Mouse (Mus musculus): ENCODE measurements around the gene Akt1. TPM values are rescaled to one million over a fixed set of nuclear protein-coding genes. Genes with fewer than 3 reads are reported as not detected.

Akt1 gene
- polyA plus RNA-seq, 1 experiment from 2014 or later, result 201 TPM

DNA sequence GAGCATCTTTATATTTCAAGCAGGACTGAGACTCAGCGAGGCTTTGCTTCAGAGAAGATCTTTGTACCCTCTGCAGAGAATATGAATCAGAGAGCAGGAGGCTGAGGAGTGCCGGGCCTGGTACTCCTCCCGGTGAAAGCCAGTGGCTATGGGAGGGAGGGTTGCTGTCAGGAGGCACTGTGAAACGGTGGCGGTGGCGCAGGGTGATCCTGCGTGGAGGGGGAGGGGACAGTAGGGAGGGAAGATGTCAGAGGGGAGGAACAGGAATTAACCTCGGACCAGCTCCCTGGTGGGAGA is 32.8 kb upstream of the Akt1 start:
- H3K9me3 ChIP-seq, result no peaks in the 10 kb centered on the region
- WGBS, result 34% methylated on average over 8 of the region's 8 CpGs
- H3K27me3 ChIP-seq (replicated peaks), result peaks cover 14% of the 10 kb centered on the region; the same call in 1 of the 2 replicates
- no peak overlapping the region for H3K9ac ChIP-seq
- H3K27ac ChIP-seq, result no peak overlapping the region
- H3K4me2 ChIP-seq (replicated peaks), result no peak overlapping the region
- no peaks in the 10 kb centered on the region for H3K36me3 ChIP-seq
- peak; percentile 22; the same call in 1 of the 2 replicates for ATAC-seq (ENCODE audit: low FRiP score, low read depth)
- H3K4me3 ChIP-seq, result no peak overlapping the region
- H3K4me1 ChIP-seq, result 0 out of 2 replicates have a peak, but pooled peaks cover 5% of the 10 kb centered on the region

DNA sequence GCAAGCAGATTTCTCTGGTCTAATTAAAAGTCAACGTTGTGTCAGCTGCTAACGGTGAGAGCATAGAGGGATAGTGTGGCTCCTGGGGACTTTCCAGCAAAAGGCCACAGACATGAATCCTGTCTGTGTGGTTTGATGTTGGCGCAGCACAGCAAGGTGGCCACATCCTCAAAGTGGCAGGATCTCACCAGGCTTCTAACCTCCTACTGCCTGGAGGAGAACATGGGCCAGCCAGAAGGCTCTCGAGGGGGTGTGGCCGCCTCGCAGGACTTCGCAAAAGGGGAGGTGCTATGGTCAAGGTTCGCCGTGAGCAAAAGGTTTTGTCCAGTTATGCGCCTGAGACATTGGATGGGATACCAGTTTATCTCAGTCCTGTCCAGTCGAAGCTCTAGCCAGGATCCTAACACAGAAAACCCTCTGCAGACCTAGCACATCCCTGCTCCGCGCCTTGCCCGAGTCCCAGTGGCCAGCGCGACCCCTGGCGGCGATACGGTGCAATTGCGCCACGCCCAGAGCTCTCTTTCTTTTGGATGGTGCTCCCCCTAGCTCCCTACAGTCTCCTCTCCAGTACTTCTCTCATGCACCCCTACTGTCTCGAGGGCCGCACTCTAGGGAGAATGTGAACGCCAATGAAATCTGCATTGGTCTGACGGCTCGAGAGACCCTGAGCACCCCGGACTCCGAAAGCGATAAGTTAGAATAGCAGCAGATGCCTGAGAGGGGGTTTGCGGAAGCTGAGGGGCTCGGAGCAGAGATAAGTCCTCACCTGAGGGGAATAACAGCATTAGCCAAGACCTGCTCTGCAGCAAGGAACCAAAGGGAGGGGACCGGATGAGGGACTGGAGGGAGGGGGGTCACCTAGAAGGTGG is 32.3 kb upstream of the Akt1 start:
- H3K36me3 ChIP-seq, result no peaks in the 10 kb centered on the region
- peaks cover 14% of the 10 kb centered on the region; the same call in 1 of the 2 replicates for H3K27me3 ChIP-seq (replicated peaks)
- WGBS, result 15% methylated on average over 32 of the region's 32 CpGs
- peak; percentile 71 for ATAC-seq (ENCODE audit: low FRiP score, low read depth)
- H3K4me3 ChIP-seq, result no peak overlapping the region
- no peak overlapping the region for H3K9ac ChIP-seq
- H3K9me3 ChIP-seq, result no peaks in the 10 kb centered on the region
- H3K4me1 ChIP-seq, result 0 out of 2 replicates have a peak, but pooled peaks cover 5% of the 10 kb centered on the region
- H3K27ac ChIP-seq, result no peak overlapping the region
- H3K4me2 ChIP-seq (replicated peaks), result peak overlapping the region; percentile 42

DNA sequence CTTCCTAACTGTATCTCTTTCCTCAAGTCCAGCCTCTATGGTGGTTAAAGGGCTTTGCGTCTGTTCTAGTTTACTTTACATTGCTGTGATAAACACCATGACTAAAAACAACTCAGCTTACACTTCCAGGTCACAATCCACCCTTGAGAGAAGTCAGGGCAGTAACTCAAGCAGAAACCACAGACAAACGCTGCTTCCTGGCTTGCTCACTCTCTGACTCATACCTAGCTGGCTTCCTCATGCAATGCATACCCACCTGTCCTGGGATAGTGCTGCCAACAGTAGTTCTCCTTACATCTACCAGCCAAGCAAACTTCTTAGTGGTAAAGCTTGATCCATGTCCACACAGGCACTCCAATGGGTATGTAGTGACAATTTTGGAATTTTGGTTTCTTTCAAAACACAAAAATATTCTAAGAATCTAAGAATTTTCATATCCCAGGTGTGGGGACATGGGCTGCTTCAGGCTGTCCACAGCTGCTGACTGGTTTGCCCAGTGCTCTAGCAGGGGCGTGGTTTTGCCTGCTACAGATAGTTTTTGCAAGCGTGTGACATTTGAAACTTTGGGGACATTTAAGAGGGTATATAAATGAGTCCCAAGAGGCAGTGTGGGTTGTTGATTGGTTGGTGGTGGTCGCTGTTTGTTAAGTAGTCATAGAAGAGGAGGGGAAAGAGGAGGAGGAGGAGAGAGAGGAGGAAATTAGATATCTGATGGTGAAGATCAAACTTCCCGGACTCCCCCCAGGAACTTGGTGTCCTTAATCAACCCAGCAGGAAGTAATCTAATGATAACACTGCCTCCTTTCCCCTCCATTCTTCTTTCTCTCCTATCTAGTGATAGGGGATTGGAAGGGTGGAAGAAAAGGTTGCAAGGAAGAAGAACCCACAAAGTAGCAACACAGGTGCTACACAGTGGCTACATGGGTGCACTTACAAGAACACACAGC is 28.0 kb upstream of the Akt1 start:
- Histone ChIP-seq H3K27me3 (replicated peaks) (peaks cover 14% of the 10 kb centered on the region; the same call in 1 of the 2 replicates), H3K9ac (no peak overlapping the region), H3K4me3 (no peak overlapping the region), H3K36me3 (no peaks in the 10 kb centered on the region), H3K9me3 (no peaks in the 10 kb centered on the region), H3K4me1 (0 out of 2 replicates have a peak, but pooled peaks cover 16% of the 10 kb centered on the region), H3K27ac (no peak overlapping the region), H3K4me2 (replicated peaks) (no peak overlapping the region)
- WGBS, result 77% methylated on average over 6 of the region's 6 CpGs
- ATAC-seq (ENCODE audit: low FRiP score, low read depth), result no peak

DNA sequence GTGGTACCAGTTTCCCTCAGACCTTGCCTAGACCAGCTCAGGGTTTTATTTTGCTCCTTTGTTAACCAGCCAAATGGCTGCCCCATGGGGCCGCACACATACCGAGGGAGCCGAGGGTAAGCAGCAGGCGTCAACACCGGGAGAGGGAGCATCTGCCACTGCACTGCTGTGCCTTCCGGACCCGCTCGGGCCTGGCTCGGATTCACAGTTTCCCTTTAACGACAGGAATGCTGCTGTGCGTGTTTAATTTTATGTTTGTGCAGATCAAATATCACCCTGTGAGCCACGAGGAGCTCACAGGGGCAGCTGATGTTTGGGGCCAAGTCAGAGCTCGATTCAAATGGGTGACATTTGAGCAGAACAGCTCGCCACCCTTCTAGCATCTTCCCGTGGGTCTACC is 25.8 kb upstream of the Akt1 start:
- Histone ChIP-seq H3K36me3 (no peaks in the 10 kb centered on the region), H3K4me1 (0 out of 2 replicates have a peak, but pooled peaks cover 11% of the 10 kb centered on the region), H3K9me3 (no peaks in the 10 kb centered on the region), H3K9ac (0 out of 2 replicates have a peak overlapping the region, but pooled peaks have one; percentile 1), H3K27ac (no peak overlapping the region), H3K27me3 (replicated peaks) (peaks cover 13% of the 10 kb centered on the region; the same call in 1 of the 2 replicates), H3K4me3 (no peak overlapping the region), H3K4me2 (replicated peaks) (peak overlapping the region; percentile 10; the same call in 1 of the 2 replicates)
- WGBS, result 14% methylated on average over 15 of the region's 15 CpGs
- ATAC-seq (ENCODE audit: low FRiP score, low read depth), result 0 out of 2 replicates have a peak, but pooled peaks have one; percentile 36

DNA sequence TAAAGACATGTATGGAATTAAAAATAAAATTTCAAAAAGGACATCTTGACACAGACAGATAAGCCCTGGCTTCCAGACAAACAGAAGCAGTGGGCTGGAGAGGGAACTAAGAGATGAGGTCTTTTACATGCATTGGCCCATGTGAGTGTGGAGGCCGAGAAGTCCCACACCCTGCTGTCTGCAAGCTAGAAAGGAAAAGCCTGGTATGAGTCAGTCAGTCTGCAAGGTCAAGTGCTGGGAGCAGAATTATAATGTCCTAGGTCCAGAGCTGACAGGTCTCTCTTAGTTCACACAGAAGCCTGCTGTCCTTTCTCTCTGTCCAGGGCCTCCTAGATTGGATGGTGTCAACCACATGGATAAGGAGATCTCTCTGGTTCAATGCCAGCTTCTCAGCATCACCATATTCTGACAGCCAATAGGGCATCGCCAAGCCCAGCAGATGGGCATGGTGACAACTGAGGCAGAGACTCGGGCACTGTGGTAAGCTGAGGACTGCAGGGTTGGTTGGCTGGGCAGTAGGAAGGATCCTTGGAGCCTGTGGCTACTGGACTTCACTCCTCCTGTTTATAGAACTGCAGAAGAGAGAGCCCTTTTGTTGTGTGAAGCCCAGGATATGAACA is 22.2 kb upstream of the Akt1 start:
- peaks cover 16% of the 10 kb centered on the region; the same call in 1 of the 2 replicates for H3K27me3 ChIP-seq (replicated peaks)
- no peak overlapping the region for H3K9ac ChIP-seq
- 88% methylated on average over 3 of the region's 3 CpGs for WGBS
- no peak overlapping the region for H3K27ac ChIP-seq
- H3K9me3 ChIP-seq, result no peaks in the 10 kb centered on the region
- no peak for ATAC-seq (ENCODE audit: low FRiP score, low read depth)
- no peak overlapping the region for H3K4me3 ChIP-seq
- peaks cover 28% of the 10 kb centered on the region for H3K4me1 ChIP-seq
- H3K36me3 ChIP-seq, result no peaks in the 10 kb centered on the region
- H3K4me2 ChIP-seq (replicated peaks), result no peak overlapping the region

DNA sequence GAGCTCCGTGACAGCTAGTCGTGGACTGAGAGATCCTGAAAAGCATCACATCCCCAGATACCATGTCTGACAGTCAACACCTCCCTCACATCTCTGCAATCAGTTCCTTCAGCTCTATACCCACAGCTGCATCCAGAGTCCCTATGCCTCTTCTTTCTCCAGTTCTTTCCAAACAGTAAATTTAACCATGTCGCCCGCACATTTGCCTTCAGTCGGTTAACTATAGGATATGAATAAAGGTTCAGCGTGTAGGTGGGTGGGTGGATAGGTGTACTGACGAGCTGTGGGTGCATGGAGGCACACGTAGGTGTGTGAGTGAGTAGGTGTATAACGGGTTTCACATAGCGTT is 19.4 kb upstream of the Akt1 start:
- peak overlapping the region; percentile 80 for H3K9ac ChIP-seq
- 0 out of 2 replicates have a peak, but pooled peaks cover 6% of the 10 kb centered on the region for H3K27me3 ChIP-seq (replicated peaks)
- H3K4me1 ChIP-seq, result peaks cover 18% of the 10 kb centered on the region
- no peak for ATAC-seq (ENCODE audit: low FRiP score, low read depth)
- peak overlapping the region; percentile 90 for H3K4me2 ChIP-seq (replicated peaks)
- H3K4me3 ChIP-seq, result peak overlapping the region; percentile 65; the same call in 1 of the 2 replicates
- no peaks in the 10 kb centered on the region for H3K36me3 ChIP-seq
- H3K27ac ChIP-seq, result peak overlapping the region; percentile 77
- H3K9me3 ChIP-seq, result no peaks in the 10 kb centered on the region
- WGBS, result 84% methylated on average over 10 of the region's 10 CpGs

DNA sequence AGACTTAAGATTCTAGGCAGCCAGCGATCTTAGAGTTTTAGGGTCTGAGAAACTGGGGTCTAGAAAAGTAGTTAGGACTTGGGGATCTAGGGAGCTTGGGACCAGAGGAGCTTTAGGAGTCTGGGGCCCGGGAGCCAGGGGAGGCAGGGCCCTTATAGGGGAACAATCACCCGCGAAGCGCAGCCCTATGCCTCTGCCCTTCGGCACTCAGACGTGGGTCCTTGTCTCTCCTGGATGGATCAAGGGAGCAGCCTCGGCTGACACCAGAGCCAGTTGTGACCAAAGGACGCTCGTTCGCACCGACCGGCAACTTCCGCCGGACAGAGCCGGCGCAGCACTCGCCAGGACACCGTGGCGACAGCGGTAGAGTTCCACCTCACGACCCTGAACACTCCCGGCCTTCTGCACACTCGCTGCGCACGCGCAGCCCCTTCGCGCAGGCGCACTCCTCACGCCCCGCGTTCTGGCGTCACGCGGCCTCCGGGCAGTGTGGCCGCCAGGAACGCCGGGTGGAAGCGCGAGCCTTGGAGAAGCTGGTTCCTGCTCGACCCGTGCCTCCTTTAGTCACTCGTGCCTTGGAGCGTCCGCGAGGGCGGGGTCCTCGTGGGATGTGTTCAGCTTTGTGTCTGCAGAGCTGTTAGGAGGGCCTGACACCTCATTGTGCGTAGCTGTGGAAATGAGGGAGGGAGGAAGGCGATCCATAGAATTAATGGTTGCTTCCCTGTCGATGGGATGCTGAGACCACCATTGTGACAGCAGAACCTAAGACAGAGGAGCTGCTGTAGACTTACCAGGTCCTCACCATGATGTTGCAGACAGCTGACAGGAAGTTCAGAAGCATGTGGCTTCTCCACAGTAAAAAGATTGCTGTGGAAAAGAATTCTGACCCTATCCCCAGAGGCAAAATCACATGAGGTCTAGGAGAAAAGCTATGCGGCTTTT is 18.8 kb upstream of the Akt1 start:
- WGBS, result 3% methylated on average over 54 of the region's 54 CpGs

DNA sequence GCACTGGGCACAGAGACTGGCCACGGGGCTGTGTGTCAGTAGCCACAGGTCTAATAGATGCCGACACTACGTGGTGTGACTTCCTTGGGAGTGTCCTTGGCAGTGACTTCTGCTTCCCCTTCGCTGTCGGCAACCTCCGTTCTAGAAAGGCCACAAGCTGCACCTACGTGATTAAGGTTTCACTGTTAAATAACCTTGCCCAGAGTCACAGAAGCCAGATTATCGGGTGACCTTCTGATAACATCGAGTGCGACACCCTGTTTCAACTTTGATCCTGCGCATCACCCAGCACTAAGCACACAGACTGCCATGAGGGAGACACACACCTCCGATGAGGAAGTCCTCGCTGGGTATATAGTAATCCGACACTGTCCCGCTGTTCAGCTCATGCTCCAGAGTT is 13.8 kb upstream of the Akt1 start:
- H3K27me3 ChIP-seq (replicated peaks), result no peaks in the 10 kb centered on the region
- WGBS, result 78% methylated on average over 15 of the region's 15 CpGs
- no peak overlapping the region for H3K4me2 ChIP-seq (replicated peaks)
- no peak overlapping the region for H3K27ac ChIP-seq
- H3K36me3 ChIP-seq, result no peaks in the 10 kb centered on the region
- ATAC-seq (ENCODE audit: low FRiP score, low read depth), result no peak
- H3K4me3 ChIP-seq, result no peak overlapping the region
- H3K9ac ChIP-seq, result no peak overlapping the region
- H3K9me3 ChIP-seq, result no peaks in the 10 kb centered on the region
- H3K4me1 ChIP-seq, result peaks cover 10% of the 10 kb centered on the region

More for the DNA sequence above, 18.8 kb upstream of the Akt1 start:
- Histone ChIP-seq H3K27ac (peak overlapping the region; percentile 77), H3K9ac (peak overlapping the region; percentile 80), H3K36me3 (no peaks in the 10 kb centered on the region), H3K4me3 (peak overlapping the region; percentile 65), H3K4me2 (replicated peaks) (peak overlapping the region; percentile 90), H3K27me3 (replicated peaks) (0 out of 2 replicates have a peak, but pooled peaks cover 6% of the 10 kb centered on the region), H3K4me1 (peaks cover 18% of the 10 kb centered on the region), H3K9me3 (no peaks in the 10 kb centered on the region)
- ATAC-seq (ENCODE audit: low FRiP score, low read depth), result peak; percentile 94

DNA sequence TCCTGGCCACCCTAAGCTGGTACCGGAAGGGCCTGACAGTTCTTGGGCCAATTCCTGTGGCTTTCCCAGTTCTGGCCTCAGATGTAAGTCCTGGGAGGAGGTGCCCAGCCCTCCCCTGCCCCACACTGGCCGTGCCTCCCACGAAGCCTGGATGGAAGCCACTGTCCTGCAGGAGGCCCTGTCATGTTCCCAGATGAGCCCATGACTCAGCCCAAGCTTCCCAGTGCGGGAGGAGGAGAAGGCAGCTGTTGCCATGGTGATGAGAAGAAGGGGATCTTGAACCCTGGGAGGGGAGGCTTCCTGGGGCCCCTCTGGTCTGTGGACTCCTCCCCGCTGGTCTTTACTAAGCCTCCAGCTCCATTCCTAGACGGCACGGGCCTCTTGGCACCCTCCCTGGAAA is 8.7 kb upstream of the Akt1 start:
- Histone ChIP-seq H3K4me3 (no peak overlapping the region), H3K4me2 (replicated peaks) (no peak overlapping the region), H3K27me3 (replicated peaks) (peaks cover 33% of the 10 kb centered on the region), H3K36me3 (no peaks in the 10 kb centered on the region), H3K9ac (no peak overlapping the region), H3K9me3 (no peaks in the 10 kb centered on the region), H3K4me1 (peaks cover 17% of the 10 kb centered on the region), H3K27ac (no peak overlapping the region)
- WGBS, result 50% methylated on average over 7 of the region's 7 CpGs
- ATAC-seq (ENCODE audit: low FRiP score, low read depth), result no peak

DNA sequence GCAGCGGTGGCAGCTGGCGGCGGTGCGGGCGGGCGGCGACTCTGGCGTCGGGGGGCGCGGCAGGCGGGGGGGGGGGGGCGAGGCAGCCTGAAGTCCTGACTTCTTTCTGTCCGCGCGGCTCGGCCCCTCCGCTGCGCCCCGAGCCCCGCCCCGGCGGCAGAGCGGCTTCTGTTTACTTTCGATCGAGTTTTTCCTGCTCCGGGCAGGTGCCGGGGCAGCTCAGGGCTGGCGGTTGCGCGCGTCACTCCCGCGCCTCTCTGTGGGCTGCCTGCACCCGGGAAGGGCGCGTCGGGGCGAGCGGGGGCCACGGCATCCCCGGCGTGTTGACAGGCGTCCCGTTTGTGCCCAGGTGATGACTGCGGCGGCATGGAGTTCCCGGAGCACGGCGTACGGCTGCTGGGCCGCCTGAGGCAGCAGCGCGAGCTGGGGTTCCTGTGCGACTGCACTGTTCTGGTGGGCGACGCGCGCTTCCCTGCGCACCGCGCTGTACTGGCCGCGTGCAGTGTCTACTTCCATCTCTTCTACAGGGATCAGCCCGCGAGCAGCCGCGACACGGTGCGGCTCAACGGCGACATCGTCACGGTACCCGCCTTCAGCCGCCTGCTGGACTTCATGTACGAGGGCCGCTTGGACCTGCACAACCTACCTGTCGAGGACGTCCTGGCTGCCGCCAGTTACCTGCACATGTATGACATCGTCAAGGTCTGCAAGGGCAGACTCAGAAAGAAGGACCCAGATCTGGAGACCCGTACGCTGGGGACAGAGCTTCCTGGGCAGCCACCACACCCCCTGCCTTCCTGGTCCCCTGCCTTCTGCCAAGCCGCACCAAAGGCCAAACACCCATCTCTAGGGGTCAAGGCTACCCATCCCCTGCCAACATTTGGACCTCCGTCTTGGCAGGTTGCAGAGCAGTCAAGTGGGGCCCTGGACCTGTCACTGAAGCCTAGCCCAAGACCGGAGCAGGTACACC is 4.6 kb upstream of the Akt1 start:
- Histone ChIP-seq H3K27me3 (replicated peaks) (peaks cover 48% of the 10 kb centered on the region), H3K4me1 (peaks cover 34% of the 10 kb centered on the region), H3K9ac (peak overlapping the region; percentile 67), H3K4me3 (peak overlapping the region; percentile 64), H3K4me2 (replicated peaks) (peak overlapping the region; percentile 95), H3K9me3 (no peaks in the 10 kb centered on the region), H3K36me3 (no peaks in the 10 kb centered on the region), H3K27ac (no peak overlapping the region)
- 3% methylated on average over 82 of the region's 87 CpGs for WGBS
- peak; percentile 10; the same call in 1 of the 2 replicates for ATAC-seq (ENCODE audit: low FRiP score, low read depth)

Data from neural tube, embryonic 12.5 days (tissue).